Mouse (Mus musculus) lung, adult 18-20 months (tissue): ENCODE measurements around the gene Las1l.
"Not testable (repeated sequence)": the region's sequence is repeated elsewhere in the genome, so short reads cannot be mapped to it uniquely, and the experiment has no call there.

Experiments
- DNase-seq, 2 experiments: peaks; one replicate each; pipeline ENCODE4 v3.0.0; 2022; ENCODE audit warnings: mixed read lengths in 2 of 2

The Las1l gene

DNA sequence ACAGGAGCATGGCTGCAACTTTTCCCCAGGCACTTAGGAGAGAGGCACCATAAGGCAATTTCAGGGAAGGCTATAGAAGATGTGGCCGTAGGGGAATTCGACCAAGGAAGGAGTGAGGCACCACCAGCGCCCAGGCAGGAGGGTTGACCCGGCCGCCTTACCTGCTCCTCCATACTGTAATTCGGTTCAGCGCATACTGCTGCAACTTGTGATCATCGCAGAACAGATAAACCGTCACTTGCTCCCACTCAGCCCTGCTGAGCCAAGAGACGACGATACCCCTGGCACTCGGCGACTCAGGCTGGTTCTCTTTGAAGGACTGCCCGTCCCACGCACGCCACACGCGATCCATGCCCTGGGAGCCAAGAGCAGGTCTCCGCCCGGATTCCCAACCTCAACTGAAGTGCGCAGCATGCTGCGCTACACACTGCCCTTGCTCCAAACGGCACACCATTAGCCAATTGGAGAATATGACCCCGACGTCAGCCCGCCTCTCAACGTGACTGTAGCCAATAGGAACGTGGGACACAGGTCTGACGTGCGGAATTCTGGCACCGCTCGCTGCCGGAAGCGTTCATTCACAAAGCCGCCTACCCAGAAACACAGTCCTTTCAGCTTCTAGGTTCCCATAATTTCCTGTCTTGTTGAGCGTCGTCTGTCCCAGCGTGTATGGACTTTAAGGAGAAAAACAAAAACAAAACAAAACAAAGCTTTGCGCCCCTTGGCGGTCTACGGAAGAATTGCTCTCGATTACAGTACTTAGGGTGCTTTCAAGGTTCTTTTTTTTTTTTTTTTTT is at the start of gene Las1l:
Gene Las1l (minus strand): TSS at position 466 of the 797 bp plus-strand sequence.
- DNase-seq = peak; percentile 93 to 94

- no peak for DNase-seq
Observed at GRCm38 (mm10) chrX:96006395-96006794, 49.6 kb upstream of the Las1l start.

DNA sequence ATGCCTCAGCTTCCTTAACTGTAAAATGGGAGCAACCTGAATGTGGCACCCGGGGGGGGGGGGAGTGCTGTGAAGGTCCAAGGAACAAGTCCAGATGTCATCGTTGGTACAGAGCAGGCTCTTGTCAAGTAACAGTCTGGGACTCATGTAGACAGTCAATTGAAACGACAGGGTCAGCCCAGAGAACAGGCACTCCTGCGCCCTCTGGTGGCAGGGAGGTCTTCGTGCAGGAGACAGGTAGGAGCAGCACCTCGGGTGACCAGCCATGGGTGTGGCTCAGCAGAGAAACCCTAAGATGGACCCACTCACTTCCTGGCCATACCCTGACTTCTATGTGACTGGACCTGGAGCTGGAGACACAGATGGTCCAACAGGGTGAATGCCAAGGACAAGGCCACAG is 42.8 kb upstream of the Las1l start:
- peak in 1 of 2 experiments; percentile 7 for DNase-seq

DNA sequence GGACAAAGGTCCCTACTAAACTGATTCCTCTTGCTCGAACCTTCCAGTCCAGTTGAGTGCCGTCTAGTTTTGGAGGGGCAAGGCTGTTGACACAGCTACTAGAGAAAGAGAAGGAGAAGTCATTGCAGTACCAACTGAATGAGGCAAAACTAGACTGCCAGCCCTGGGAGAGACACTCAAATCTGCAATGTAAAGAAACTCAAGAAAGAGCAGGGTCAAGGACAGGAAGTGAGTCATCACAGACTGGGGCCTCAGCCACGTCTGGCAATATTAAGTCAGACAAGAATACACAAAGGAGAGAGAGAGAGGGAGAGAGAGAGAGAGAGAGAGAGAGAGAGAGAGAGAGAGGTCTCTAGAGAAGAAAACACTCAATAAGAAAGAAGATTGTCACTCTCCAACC is 36.4 kb upstream of the Las1l start:
- peak; percentile 3 to 21 for DNase-seq

- DNase-seq = no peak
Observed at GRCm38 (mm10) chrX:95969936-95970335, 13.2 kb upstream of the Las1l start.

DNA sequence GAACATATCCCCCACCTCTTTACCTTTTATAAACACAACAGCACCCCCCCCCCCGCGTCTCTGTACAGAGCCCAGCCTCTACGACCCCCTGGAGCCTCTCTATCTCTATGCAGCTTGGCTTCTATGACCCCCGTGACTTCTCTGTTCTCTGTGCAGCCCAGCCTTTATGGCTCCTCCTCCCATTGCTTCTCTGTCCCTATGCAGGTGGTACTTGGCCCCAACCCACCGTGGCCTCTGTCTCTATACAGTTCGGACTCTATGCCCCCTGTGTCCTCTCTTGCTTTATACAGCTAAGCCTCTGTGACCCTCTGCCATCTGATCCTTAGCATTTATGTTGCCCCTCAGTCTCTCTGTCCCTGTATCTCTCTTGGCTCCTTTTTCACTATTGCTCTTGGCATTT is 12.4 kb upstream of the Las1l start:
- no peak for DNase-seq

GRCm38 (mm10) chrX:95968594-95968965 is 11.8 kb upstream of the Las1l start:
- peak; percentile 82 to 88 for DNase-seq

GRCm38 (mm10) chrX:95967847-95968593 is 11.3 kb upstream of the Las1l start:
- peak; percentile 31 to 49 for DNase-seq

- no peak for DNase-seq
Observed at GRCm38 (mm10) chrX:95965036-95965435, 8.3 kb upstream of the Las1l start.

- no peak for DNase-seq
Observed at GRCm38 (mm10) chrX:95963366-95963765, 6.6 kb upstream of the Las1l start.

DNA sequence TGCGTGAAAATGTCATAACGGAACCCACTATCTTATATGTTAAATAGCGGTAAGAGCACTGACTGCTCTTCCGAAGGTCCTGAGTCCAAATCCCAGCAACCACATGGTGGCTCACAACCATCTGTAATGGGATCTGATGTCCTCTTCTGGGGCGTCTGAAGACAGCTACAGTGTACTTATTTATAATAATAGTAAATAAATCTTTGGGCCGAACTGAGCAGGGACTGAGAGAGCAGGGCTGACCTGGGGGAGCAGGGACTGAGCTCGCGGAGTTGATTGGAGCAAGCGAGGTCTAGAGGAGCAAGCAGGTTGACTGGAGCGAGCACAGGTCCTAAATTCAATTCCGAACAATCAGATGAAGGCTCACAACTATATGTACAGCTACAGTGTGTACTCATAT is 699 bp upstream of the Las1l start:
- not testable (repeated sequence) for DNase-seq

- DNase-seq = peak in 1 of 2 experiments; percentile 10
Observed at GRCm38 (mm10) chrX:95950776-95951175, 6.0 kb downstream of the Las1l start.

DNA sequence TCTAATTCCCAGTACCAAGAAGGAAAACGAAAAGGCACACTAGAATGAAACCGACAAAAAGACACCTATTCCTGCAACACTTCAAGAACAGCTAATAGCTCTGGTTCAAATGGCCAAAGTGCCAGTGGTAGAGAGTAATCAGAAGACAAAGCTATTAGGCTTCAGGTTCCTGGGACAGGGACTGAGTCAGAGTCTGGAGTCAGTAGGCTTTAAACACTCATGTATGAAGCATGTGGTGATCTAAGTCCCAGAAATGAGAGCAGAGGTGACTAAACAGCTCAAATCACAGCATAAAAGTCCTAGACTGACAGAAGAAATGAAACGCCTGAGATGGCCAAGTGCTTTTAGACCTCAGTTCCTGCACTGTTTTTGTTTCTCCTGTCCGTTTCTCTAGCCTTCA is 8.6 kb downstream of the Las1l start:
- DNase-seq = no peak

- no peak for DNase-seq
Observed at GRCm38 (mm10) chrX:95945496-95945895, 11.3 kb downstream of the Las1l start.

DNA sequence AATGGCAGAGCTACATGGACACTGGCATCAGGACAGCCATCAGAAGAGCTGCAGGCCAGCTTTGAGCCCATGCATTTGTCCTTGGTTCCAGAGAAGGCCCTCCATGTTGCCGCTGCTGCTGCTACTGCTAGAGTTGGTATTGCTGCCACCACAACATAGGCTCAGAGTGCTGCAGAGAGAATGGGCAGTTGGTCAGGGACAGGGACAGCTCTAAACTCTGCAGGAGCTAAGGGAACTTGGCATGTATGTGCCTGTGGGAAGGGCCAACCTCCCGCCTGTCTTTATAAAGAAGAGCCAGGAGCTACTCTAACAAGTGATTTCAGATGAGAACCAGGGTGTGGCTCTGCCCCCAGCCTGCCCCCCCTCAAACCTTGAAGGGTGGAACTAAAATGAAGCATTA is 21.3 kb downstream of the Las1l start:
- DNase-seq = no peak

- no peak for DNase-seq
Observed at GRCm38 (mm10) chrX:95902716-95903115, 54.0 kb downstream of the Las1l start.
